Mouse (Mus musculus): Measurements from ENCODE around the gene Pcolce. TPM values are rescaled to one million over a fixed set of nuclear protein-coding genes. Genes with fewer than 3 reads are reported as not detected.

The Pcolce gene
- total and polyA plus RNA-seq, 2 experiments from 2014 or later = 20.3 to 22.5 TPM

DNA sequence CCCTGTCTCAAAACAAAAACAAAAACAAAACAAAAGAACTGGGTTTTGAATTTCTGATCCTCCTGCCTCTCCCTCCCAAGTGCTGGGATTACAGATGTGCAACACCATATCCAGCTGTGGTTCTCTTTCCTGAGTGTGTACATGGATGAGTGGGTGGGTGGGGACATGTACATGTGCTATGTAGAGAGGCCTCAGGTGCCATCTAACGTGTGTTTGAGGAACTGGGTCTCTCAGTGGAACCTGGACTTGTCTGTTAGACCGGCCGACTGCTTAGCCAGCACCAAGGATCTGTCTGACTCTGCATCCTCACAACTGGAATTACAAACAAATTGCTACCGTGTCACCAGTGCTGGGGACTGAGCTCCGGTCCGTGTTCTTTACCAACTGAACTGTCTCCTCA is 16.0 kb downstream of the Pcolce start:
- WGBS = 90% methylated on average over 6 of the region's 6 CpGs
- Histone ChIP-seq H3K27ac (ENCODE audit: low read depth, low read length) (no peak overlapping the region), H3K27me3 (ENCODE audit: insufficient read depth, low read length) (no peaks in the 10 kb centered on the region), H3K9me3 (ENCODE audit: low read length) (no peaks in the 10 kb centered on the region), H3K4me1 (ENCODE audit: insufficient read depth) (peaks cover 16% of the 10 kb centered on the region), H3K36me3 (ENCODE audit: insufficient read depth) (no peaks in the 10 kb centered on the region), H3K9ac (no peak overlapping the region), H3K4me2 (ENCODE audit: low read depth) (no peak overlapping the region), H3K4me3 (ENCODE audit: low read depth, low read length) (no peak overlapping the region)
- no peak for TF ChIP-seq CTCF (IDR thresholded peaks at IDR 0.05; ENCODE audit: low read depth)
- DNase-seq (no peak), ATAC-seq (no peak)

GRCm38 (mm10) chr5:137596601-137597261 is 16.9 kb downstream of the Pcolce start:
- H3K9me3 ChIP-seq (ENCODE audit: low read length) = no peaks in the 10 kb centered on the region
- no peak for TF ChIP-seq CTCF (IDR thresholded peaks at IDR 0.05; ENCODE audit: low read depth)
- no peaks in the 10 kb centered on the region for H3K27me3 ChIP-seq (ENCODE audit: insufficient read depth, low read length)
- ATAC-seq (no peak), DNase-seq (no peak)
- peaks cover 15% of the 10 kb centered on the region for H3K4me1 ChIP-seq (ENCODE audit: insufficient read depth)
- no peak overlapping the region for H3K4me2 ChIP-seq (ENCODE audit: low read depth)
- no peak overlapping the region for H3K4me3 ChIP-seq (ENCODE audit: low read depth, low read length)
- no peak overlapping the region for H3K9ac ChIP-seq
- 36% methylated on average over 28 of the region's 30 CpGs for WGBS
- H3K36me3 ChIP-seq (ENCODE audit: insufficient read depth) = no peaks in the 10 kb centered on the region
- no peak overlapping the region for H3K27ac ChIP-seq (ENCODE audit: low read depth, low read length)

DNA sequence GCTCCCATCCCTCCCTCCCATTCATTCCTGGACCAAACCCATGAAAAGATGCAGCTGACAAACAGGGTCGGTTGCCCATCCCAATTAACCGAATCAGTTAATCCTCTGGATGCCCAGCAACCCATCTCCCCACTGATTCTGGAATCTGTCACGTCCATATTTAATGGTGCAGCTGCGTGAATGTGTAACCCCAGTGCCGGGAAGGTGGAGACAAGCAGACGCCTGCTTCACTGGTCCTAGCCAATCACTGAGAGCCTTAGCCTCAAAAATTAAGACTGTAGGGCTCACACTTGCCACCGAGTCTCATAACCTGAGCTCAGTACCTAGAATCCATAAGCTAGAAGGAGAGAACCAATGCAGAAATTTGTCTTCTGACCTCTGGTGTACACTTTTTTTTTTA is 17.7 kb downstream of the Pcolce start:
- Histone ChIP-seq H3K4me1 (ENCODE audit: insufficient read depth) (peaks cover 12% of the 10 kb centered on the region), H3K27me3 (ENCODE audit: insufficient read depth, low read length) (no peaks in the 10 kb centered on the region), H3K4me2 (ENCODE audit: low read depth) (no peak overlapping the region), H3K27ac (ENCODE audit: low read depth, low read length) (no peak overlapping the region), H3K36me3 (ENCODE audit: insufficient read depth) (no peaks in the 10 kb centered on the region), H3K4me3 (ENCODE audit: low read depth, low read length) (no peak overlapping the region), H3K9ac (no peak overlapping the region), H3K9me3 (ENCODE audit: low read length) (no peaks in the 10 kb centered on the region)
- TF ChIP-seq CTCF (IDR thresholded peaks at IDR 0.05; ENCODE audit: low read depth) = no peak
- DNase-seq (no peak), ATAC-seq (no peak)
- WGBS = 65% methylated on average over 7 of the region's 7 CpGs

GRCm38 (mm10) chr5:137590507-137590906 is 23.1 kb downstream of the Pcolce start:
- no peaks in the 10 kb centered on the region for H3K27me3 ChIP-seq (ENCODE audit: insufficient read depth, low read length)
- no peak overlapping the region for H3K4me3 ChIP-seq (ENCODE audit: low read depth, low read length)
- H3K9ac ChIP-seq = no peak overlapping the region
- 82% methylated on average over 5 of the region's 5 CpGs for WGBS
- no peak for TF ChIP-seq CTCF (IDR thresholded peaks at IDR 0.05; ENCODE audit: low read depth)
- H3K27ac ChIP-seq (ENCODE audit: low read depth, low read length) = no peak overlapping the region
- ATAC-seq (no peak), DNase-seq (no peak)
- no peaks in the 10 kb centered on the region for H3K36me3 ChIP-seq (ENCODE audit: insufficient read depth)
- no peak overlapping the region for H3K4me2 ChIP-seq (ENCODE audit: low read depth)
- H3K9me3 ChIP-seq (ENCODE audit: low read length) = no peaks in the 10 kb centered on the region
- H3K4me1 ChIP-seq (ENCODE audit: insufficient read depth) = no peaks in the 10 kb centered on the region

- no peak for ATAC-seq
- TF ChIP-seq CTCF (IDR thresholded peaks at IDR 0.05; ENCODE audit: low read depth) = peak; percentile 62
- H3K36me3 ChIP-seq (ENCODE audit: insufficient read depth) = no peaks in the 10 kb centered on the region
- WGBS = 30% methylated on average over 8 of the region's 8 CpGs
- H3K4me2 ChIP-seq (ENCODE audit: low read depth) = no peak overlapping the region
- H3K27ac ChIP-seq (ENCODE audit: low read depth, low read length) = no peak overlapping the region
- 0 out of 2 replicates have a peak, but pooled peaks cover 7% of the 10 kb centered on the region for H3K4me1 ChIP-seq (ENCODE audit: insufficient read depth)
- peak; percentile 55 for DNase-seq
- no peaks in the 10 kb centered on the region for H3K9me3 ChIP-seq (ENCODE audit: low read length)
- no peaks in the 10 kb centered on the region for H3K27me3 ChIP-seq (ENCODE audit: insufficient read depth, low read length)
- no peak overlapping the region for H3K4me3 ChIP-seq (ENCODE audit: low read depth, low read length)
- H3K9ac ChIP-seq = no peak overlapping the region
Observed at GRCm38 (mm10) chr5:137584976-137585375, 28.6 kb downstream of the Pcolce start.

DNA sequence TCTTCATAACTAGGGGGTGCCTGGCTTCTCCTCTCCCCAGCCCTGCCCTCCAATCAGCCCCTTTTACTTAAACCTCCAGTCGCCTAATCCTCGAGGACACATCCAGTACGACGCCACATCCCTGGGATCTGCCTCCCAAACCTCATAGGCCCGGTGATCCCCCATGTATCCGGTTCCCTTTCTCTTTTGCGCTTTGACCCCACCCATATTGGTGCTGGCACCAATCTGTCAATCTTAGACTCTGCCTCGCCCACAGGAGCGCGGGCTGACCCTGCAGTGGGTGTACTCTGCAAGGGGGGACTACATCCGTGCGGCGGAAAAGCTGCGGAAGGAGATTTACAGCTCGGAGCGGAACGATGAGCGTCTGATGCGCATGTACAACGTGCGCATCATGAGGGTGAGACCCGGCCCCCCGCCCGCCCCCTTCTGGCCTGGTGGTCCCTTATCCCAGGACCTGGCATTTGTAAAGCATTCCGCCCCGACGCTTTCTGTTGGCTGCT is 29.9 kb downstream of the Pcolce start:
- no peaks in the 10 kb centered on the region for H3K9me3 ChIP-seq (ENCODE audit: low read length)
- peak; percentile 50 for TF ChIP-seq CTCF (IDR thresholded peaks at IDR 0.05; ENCODE audit: low read depth)
- peak overlapping the region; percentile 54 for H3K9ac ChIP-seq
- DNase-seq (peak; percentile 89), ATAC-seq (peak; percentile 94)
- H3K4me3 ChIP-seq (ENCODE audit: low read depth, low read length) = peak overlapping the region; percentile 35
- WGBS = 12% methylated on average over 27 of the region's 27 CpGs
- H3K27me3 ChIP-seq (ENCODE audit: insufficient read depth, low read length) = no peaks in the 10 kb centered on the region
- H3K36me3 ChIP-seq (ENCODE audit: insufficient read depth) = no peaks in the 10 kb centered on the region
- peak overlapping the region; percentile 82 for H3K27ac ChIP-seq (ENCODE audit: low read depth, low read length)
- 0 out of 2 replicates have a peak, but pooled peaks cover 7% of the 10 kb centered on the region for H3K4me1 ChIP-seq (ENCODE audit: insufficient read depth)
- peak overlapping the region; percentile 54 for H3K4me2 ChIP-seq (ENCODE audit: low read depth)

DNA sequence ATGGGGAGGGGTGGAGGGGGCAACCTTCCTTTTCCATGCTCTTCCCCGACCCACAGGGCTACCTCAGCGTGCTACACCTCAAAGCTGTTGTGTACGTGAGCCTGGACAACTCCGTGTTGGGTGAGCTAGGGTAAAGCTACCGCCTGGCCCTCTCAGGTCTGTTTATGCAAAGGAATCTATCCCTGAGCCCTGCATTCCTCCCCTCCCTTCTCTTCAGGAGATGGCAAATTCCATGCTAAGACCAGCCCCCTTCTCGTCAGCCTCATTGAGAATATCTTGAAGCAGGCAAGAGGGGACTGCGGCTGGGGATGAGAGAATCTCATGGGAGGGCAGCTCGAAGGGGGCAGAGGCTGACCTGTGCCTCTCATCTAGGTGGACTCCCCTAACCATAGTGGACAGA is 30.9 kb downstream of the Pcolce start:
- Histone ChIP-seq H3K4me3 (ENCODE audit: low read depth, low read length) (peak overlapping the region; percentile 35), H3K27me3 (ENCODE audit: insufficient read depth, low read length) (no peaks in the 10 kb centered on the region), H3K4me2 (ENCODE audit: low read depth) (peak overlapping the region; percentile 54), H3K9me3 (ENCODE audit: low read length) (no peaks in the 10 kb centered on the region), H3K27ac (ENCODE audit: low read depth, low read length) (peak overlapping the region; percentile 82), H3K36me3 (ENCODE audit: insufficient read depth) (no peaks in the 10 kb centered on the region), H3K9ac (peak overlapping the region; percentile 54), H3K4me1 (ENCODE audit: insufficient read depth) (0 out of 2 replicates have a peak, but pooled peaks cover 7% of the 10 kb centered on the region)
- ATAC-seq (no peak), DNase-seq (no peak)
- WGBS = 56% methylated on average over 8 of the region's 8 CpGs
- TF ChIP-seq CTCF (IDR thresholded peaks at IDR 0.05; ENCODE audit: low read depth) = no peak
